Mouse (Mus musculus) retina, postnatal 7 days (tissue): ENCODE results near the gene Kcnj11.
A peak's percentile ranks its signal among the peaks of the same experiment; 100 is the strongest.

Source experiments
- DNase-seq: peaks from one replicate; pipeline ENCODE4 v3.0.0-alpha.2; 2012; ENCODE audit warnings: low read depth, low spot score

The Kcnj11 gene

DNA sequence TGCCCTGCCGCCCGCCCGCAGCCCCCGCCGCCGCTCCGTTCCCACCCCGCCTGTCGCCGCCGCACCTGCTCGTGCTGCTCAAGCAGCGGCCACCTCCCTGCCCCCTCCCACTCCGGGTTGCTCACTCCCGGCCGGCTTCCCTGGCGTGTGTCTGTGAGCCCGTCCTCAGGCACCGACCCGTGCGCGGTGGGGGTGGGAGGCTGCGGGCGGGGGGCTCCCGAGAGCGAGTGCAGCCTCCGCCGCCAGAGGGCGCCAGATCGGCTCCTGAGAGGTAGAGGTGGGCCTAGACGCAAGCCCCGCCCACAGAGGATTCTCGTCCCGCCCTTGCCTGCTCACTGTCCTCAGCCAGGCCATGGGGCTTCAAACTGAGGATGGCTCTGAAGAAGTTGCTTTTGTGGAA, at the start of gene Kcnj11:
Gene Kcnj11, minus strand, starts transcription at position 202 of the 400 bp plus-strand sequence.
- peak; percentile 91 for DNase-seq

DNA sequence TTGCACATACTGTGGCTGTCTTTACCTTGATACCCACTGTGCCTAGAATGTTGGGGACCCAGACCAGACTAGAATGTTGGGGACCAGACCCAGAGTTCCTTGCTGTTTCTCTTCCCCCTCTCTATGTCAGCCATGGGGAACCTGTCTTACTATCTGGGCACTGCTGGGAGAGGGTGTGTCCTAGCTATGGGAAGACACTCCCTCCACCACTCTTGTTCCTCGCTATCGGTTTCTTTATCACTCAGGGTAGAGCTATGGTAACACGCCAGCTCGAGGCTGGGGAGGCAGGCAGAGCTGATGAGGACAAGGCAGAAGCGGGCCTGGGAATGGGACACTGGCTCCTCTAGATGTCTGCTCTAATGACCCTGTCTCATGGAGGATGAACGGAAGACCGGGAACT, 46.9 kb upstream of the Kcnj11 start:
- no peak for DNase-seq

DNA sequence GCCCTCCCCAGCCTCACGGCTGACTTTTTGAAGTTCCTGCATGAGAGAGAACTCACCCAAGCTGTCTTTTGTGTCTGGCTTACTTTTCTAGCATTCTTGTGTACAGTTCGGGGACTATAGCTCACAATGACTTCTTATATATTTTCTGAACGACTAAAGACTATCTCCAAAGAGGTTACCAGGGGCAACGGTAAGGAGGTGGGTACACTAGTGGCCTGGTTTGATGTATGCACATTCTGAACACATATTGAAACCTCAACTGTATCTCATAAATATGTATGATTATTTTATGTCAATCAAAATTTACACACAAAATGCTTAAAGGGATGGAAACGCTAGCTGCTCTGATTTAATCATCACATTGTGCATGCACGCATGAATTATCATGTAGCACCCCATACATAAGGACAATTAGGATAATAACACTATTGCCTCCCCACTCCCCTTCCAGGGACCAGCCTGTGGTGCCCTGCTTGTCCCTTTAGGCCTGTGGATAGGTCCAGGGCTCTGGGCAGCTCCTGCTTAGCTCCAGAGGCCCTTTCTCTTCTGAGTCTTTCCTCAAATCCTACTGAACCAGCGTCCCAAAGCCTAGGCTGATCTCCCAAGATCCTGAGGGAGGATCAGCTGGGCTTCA, 46.2 kb upstream of the Kcnj11 start:
- DNase-seq, result no peak

DNA sequence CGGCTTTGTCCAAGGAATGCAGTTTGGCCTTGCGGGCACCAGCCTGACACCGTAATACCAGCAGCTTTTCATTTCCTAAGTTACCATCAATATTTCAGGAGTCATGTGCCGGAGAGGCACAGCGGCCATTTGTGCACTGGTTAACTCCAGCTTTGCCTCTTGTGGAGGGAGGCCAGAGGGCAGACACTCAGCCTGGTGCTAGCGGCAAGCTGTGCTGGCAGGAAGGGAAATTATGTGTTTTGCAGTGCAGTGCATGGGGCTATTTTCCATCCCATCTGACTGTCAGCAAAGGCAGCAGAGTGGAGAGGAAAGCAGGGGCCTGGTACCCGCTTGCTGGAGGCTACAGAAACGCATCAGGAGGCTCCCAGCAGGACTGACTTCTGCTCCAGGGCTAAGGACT, 43.5 kb upstream of the Kcnj11 start:
- DNase-seq, result no peak

DNA sequence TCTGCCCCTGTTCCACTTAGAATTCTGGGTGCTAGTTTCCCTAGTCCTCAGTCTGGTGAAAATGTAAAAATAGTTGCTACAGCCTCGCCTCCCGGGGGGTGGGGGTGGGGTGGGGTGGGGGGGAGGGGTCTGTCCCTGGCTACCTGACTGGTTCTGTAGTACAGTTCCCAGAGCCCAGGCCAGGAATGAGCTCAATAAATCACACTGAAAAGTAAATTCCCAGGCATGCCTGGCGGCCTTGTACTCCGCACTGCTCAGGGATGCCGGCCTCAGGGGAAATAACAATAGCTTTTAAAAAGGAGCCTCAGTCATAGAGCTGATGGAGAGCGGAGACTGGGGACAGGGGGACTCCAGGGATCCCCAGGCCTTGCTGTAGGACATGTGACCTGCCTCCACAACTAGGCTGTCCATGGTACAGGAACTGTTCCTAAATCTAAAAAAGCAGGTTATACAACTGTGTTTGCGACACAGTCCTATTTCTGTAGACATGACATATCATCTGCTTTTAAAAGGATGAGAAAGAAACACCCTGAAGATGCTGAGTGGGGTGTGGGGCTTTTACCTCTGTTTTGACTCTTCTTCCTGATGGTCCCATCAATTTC, 37.9 kb upstream of the Kcnj11 start:
- no peak for DNase-seq

DNA sequence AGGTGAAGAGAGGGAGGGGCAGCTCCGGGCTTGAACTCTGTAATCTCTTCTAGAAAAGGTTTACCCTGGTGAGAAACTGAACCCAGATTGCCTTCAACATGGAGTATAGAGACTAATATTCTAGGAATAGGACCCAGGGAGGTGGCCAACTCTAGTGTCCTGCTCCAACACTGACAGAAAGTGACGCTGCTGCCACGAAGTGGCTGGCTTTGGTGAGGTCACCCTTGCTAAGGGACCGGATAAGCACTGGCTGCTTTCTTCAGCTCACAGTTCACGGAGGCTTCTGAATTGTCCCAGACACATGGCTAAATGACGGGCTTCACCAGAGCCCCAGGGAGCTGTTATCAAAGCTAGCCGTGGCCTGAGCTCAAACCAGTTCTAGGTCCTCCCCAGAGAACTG, 33.3 kb upstream of the Kcnj11 start:
- DNase-seq, result no peak

DNA sequence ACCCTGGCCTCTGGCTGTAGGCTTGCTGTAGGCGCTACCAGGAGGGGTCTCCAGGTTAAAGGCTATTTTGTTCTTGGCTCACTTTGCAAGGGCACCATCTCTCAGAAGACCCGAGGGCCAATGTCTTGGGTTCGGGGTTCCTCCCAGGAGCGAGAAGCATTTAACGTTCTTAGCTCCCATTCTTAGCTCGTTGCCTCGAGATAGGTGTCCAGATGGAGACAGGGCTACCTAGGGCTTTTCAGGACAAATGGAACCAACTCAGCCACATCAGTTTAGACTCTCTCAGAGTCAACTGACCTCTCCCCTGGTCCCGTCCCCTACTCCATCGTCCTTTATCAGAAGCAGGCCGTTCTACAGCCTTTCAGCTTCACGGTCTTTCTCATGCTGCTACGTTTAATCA, 31.7 kb upstream of the Kcnj11 start:
- no peak for DNase-seq

DNA sequence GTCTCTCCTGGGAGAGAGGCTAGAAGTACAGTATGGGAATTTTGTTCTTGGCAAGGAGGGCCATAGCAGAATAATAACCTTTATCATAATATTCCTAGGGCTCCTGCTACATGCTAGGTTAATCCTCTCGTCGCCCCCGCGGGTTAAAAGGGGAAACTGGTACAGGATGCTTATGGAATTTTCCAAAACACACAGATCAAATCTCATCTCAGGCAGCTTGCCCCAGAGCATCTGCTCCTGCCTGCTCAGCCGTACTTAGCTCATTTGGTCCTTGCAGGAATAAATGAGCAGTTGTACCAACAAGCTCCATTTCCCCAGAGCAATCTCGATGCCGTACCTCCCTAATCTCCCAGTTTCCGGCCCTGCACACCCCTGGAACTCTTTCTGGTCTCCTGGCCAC, 31.2 kb upstream of the Kcnj11 start:
- no peak for DNase-seq

DNA sequence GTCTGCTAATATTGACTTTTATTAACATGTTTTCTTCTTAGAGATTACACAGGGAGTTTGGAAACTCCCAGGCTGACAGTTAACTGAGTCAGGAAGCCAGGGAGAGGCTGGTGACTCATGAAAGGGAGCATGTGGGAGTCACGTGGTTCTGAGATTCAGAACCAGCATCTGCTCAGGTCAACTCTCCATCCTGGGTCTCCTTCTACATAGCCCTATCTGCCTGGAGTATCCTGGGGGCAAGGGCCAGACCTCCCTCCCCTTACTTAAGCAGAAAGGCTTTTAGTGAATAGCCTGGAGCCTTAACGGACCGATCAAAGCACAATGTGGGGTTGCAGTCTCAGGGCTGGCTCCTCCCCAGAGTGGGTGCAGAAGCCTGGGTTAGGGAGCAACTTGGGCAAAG, 30.7 kb upstream of the Kcnj11 start:
- DNase-seq, result no peak

DNA sequence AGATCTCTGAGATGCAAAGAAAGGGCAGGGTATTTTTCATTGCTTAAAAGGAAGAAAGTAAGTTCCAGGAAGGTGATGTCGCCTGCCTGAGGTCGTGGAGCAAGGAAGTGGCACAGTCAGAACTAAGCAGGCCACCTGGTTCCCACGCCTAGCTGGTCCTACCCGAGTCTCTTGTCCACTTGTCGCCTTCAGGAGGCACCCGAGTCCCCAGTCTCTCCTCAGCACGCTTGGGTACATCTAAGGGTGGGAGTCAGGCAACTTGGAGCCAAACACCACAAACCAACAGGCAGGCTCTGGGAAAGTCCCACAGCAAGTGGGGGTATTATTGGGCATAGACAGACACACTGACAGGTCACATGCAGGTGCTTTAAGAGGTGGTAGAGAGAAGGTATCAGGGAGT, 30.2 kb upstream of the Kcnj11 start:
- DNase-seq, result no peak

DNA sequence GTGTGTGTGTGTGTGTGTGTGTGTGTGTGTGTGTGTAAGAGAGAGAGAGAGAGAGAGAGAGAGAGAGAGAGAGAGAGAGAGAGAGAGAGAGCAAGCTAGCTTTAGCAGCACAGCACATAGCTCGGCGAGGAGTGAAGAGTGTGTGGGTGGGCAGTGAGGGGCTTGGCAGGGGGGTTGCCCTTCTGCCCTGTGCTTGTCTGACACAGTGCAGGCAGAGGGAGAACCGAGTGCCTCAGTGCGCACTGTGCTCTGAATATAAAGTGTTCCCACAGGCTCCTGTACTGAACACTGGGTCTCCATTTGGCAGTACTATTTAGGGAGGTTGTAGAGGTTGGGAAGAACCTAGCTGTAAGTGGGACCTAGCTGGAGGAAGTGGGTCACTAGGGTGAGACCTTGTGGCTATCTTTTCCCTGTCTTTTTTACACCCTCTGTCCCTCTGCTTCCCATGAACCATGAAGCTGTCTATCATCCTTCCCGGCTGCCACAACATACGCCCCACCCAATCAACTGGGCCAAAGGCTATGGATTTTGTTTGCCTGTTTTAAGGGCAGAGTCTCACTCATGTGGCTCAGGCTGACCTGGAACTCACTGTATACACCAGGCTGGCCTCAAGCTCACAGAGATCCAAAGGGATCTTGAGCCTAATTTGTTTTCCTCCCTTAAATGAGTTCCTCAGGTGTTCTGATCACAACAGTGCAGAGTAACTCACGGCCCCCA, 29.1 kb upstream of the Kcnj11 start:
- no peak for DNase-seq

DNA sequence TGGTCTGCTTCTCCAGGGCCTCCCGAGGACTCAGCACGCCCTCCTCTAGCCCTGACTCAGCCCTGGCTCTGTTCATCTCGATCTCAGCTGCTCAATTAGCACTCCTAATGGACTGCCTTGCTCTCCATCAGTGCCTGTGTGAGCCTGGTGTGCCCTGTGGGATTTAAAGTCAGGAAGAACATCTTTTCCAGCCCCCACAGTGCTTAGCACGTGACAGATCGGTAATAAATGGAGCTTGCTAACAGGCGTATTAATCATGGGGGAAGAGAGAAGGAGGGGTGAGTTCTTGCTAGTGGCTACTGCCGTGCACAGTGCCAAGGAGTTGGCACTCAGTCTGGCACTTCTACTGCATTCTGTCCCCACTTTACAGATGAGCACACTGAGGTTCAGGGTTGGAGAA, 27.6 kb upstream of the Kcnj11 start:
- no peak for DNase-seq

DNA sequence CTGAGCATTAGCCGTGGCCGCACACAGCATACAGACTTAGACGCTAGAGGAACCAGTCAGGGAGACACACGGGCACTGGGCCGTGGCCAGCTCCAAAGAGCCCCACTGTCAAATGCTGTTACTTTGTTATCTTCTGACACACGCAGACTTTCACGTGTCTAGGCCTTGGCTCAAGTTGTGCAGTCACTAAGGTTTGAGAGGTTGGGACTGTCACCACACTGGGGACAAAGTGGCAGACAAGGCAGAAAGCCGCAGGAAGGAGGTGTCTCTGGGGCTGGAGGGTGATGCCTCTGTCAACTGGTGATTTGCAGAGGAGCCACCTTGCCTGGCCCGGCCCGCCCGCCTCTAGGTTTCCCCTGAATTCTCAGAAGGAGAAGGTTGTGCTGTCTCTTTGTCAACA, 24.8 kb upstream of the Kcnj11 start:
- no peak for DNase-seq

DNA sequence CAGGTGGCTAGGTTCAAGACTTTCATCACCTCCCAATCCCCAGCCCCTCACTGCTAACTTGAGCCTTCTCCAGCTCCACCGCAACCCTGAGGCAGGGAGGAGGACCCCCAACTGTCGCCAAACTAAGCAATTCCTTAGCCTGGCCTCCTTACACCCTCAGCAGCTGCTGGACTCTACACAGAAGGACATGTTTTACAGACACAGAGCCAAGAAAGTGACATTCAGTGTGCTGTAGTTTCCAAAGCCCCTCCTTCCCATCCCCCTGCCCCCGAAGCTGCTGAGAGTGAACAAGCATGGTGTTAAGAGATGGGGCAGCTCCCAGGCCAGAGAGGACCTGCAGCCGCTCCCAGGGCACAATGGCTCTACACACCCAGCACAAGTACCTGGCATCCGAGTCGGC, 23.9 kb upstream of the Kcnj11 start:
- no peak for DNase-seq

DNA sequence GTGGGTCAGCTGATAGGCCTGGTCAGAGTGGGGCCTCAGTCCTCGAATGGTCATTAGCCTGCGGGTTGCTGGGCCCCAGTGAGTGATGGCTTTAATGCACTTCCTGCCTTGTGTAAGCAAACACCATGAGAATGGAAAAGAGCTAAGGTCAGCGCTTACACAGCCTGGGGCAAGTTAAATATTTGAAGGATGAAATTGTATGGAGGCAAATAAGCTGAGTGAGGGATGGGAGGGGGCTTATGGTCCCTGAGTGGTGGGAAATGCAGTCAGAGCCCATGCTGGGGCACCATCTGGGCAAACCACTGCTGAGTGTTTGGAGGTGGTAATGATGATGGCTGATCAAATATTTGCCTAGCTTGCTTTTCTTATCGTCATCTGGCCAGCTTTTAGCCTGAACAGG, 22.4 kb upstream of the Kcnj11 start:
- no peak for DNase-seq

DNA sequence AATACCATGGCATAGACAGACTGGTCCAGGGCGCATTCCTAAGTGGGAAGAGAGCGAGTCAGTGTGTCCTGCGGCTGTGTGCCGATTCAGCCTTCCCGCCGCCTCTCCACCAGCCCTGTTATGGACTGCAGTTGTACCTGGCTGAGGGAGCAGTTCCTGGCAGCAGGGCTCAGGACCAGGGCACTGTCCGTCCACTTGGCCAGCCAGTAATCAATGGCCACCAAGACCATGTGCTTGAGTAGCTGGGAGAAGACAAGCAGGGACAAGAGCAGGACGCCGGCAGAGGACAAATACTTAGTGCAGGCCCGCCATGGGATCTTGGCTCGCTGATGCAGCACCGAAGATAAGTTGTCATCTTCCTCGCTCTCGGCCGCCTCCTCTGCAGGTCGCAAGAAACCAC, 16.5 kb upstream of the Kcnj11 start:
- no peak for DNase-seq

DNA sequence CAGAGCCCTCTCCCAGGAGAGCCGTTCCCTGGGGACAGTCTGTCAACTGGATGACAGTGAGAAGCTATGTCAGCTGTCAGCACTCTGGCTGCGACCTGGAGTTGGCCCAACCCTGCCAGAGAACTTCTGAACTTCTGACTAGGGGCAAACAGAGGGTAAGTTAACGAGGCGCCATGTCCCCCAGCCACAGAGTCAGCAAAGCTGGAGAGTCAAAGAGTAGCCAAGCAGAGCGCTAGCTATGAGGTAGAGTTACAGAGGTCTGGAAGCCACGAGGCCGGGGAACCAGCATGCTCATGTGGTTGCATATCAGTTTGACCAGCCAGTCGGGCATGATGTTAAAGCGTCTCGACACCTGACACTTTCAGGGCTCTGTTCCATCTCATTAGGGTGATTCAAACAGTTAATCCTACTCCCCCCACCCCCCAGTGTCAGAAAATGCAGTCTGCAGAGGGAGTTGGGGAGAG, 15.6 kb upstream of the Kcnj11 start:
- no peak for DNase-seq

DNA sequence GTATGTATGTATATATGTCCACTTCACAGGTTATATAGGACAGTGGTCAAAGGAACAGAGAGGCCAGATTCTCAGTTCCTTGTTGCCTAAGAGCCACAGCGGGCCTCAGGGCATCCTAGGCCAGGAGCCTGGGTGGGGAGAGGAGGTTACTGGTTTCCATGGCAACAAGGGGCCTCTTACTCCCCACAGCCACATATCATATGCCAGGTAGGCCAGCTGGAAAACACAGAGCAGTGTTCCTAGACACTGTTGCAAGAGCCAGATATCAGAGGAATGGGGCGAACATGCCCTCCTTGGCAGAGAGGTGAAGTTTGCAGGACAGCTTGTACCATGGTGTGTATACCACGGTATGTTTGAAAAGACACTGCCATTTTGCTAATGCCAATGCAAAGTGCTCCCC, 12.9 kb upstream of the Kcnj11 start:
- no peak for DNase-seq

DNA sequence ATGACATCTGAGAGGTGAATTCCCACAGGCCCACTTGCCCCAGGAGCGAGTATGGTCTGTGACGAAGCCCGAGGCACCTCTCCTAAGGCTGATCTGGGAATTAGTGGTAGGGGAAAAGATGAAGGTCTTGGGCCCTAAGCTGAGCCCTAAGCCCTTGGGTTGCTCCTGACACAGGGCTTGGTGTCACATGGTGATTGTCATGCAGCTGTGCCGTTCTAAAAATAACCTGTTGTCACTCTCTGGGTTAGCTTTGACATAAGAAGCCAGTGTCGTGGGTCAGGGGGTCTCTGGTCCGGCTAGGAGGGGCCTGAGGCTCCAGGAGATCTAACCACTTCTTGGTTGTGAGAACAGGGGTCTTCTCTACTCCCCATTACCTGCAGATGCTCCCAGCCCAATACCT, 11.4 kb upstream of the Kcnj11 start:
- no peak for DNase-seq

DNA sequence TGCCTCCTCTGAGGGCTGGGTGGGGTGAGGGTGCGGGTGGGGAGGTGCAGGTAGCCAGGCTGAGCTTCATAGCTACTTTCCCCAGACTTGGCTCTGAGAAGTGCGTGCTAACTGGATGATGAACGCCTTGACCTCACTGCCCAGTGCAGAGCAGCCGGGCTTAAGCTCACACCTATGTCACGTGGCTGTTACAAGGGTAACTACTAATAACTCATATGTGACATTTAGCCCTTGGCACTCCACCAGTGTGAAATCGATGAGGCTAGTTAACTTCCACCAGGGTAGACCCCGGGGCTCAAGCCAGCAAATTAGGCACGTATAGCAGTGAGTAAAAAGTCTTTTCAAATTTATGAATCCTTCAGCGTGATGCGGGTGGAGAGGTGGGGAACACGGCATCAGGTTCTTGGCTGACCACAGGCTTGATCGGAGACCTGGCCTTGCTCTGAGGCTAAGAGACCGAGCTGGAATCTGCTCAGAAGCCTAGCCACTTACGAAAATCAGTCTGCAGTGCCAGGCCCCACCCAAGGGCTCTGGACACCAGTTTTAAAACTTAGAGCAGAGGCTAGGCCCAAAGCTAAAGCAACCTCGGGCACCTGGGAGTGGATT, 10.8 kb upstream of the Kcnj11 start:
- DNase-seq, result no peak

DNA sequence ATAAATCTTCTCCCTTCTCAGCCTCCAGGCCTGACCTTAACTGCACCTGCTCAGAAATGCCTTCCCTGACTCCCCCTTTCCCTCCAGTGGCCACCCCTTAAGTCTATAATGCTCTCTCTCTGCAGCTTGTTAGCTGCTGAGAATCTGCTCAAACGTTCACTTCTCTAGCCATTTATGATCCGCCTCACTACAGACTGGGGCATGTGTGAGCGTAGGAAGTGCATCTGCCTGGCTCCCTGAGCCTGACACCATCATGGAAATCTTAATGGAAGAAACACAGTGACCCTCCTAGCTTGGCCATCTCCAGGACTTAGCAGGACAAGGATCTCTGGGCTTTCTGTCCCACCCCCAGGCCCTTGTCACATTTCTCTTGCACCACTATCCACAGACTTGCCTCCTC, 9.5 kb upstream of the Kcnj11 start:
- DNase-seq, result no peak

DNA sequence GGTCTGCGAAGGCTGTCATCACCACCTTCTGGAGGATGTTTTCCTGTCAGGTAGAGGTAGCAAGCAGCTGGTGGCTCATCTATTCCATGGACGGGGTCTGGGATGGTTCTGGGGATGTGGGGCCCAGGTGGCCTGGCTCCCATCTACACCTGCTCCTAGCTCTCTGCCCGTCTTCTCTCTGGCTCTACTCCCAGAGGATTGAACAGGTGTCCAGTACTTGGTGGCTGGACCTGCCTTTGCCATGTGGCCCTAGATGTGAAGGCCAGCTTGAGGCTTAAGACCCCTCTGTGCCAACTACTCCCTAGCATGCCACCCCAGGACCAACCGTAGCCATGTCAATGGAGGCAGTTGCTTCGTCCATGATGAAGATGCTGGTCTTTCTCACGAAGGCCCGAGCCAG, 4.9 kb upstream of the Kcnj11 start:
- DNase-seq, result no peak
